Comparison of ENCODE assay signal across 22 mouse cellular contexts in genomic region chr17:45468302-45468701, GRCm38 (mm10). TPM values are rescaled to one million over a fixed set of nuclear protein-coding genes. Genes with fewer than 3 reads are reported as not detected.
DNase-seq lines count a peak whose midpoint lies in the region; ATAC-seq and TF ChIP-seq lines count a peak whose summit lies in the region.
"Had no signal": no experiment of that assay in that cellular context is flagged by ENCODE, and none has a peak within 500 bp of the region (broad histone marks: within the 10 kb centered on the region; RNA-seq: fewer than 3 reads in every experiment).

No protein-coding gene starts in this region.

- ATAC-seq in erythroid progenitor cell, adult 5-6 weeks (replicated peaks; ENCODE audit: low FRiP score, poor library complexity, severe bottlenecking) = no peak
- ATAC-seq: activated CD4-positive, CD25-positive, alpha-beta regulatory T cell, adult 4 months; forebrain, embryonic 13.5 days; hindbrain, postnatal 0 days had no signal

- TF ChIP-seq CTCF in layer of hippocampus, adult 2 months (conservative IDR thresholded peaks at IDR 0.05) = peak; percentile 45

- DNase-seq in layer of hippocampus, adult 2 months (ENCODE audit: low spot score in 2 of 2) = no peak
- no peak for DNase-seq in layer of hippocampus, postnatal 36 days
- DNase-seq in ES-CJ7 (ENCODE audit: low read depth, low spot score) (peak; percentile 60), R1 (ENCODE audit: low read depth, low spot score) (peak; percentile 78)
- DNase-seq in embryo, embryonic 9.5 days (ENCODE audit: extremely low spot score) = no peak
- no peak for DNase-seq in spleen, postnatal 10 days (ENCODE audit: low spot score in 2 of 2)
- DNase-seq: adrenal gland, postnatal 14 days; cerebellum, adult 2 months; cerebellum, postnatal 10 days; gastrocnemius, postnatal 36 days; heart, adult 11 months; heart, postnatal 4 days; kidney, adult 11 months had no signal

- no peak overlapping the region for H3K4me3 ChIP-seq in layer of hippocampus, adult 2 months
- H3K4me3 ChIP-seq: embryonic facial prominence, embryonic 13.5 days; forebrain, embryonic 13.5 days; heart, embryonic 13.5 days; hindbrain, embryonic 13.5 days had no signal

- no peak overlapping the region for H3K27ac ChIP-seq in layer of hippocampus, adult 2 months
- H3K27ac ChIP-seq: embryonic facial prominence, embryonic 13.5 days; forebrain, embryonic 13.5 days; heart, embryonic 13.5 days; hindbrain, embryonic 13.5 days; hindbrain, postnatal 0 days had no signal

RNA-seq across cellular contexts. Expression of gene Spats1, which starts 6.9 kb away (rescaled TPM):
- total RNA-seq in layer of hippocampus, adult 2 months (2021) = 1 to 10 TPM; 4.8 TPM
- 1 to 10 TPM; 3.9 to 4.4 TPM for total RNA-seq in layer of hippocampus, postnatal 36 days (2021)
- not detected in 2 replicates for total RNA-seq in erythroid progenitor cell, adult 5-6 weeks (2015; ENCODE audit: low replicate concordance)
- total RNA-seq in erythroid progenitor cell, adult 5-6 weeks (2017; ENCODE audit: low replicate concordance) = not detected in 2 replicates
- total RNA-seq: adrenal gland, adult 18-20 months; adrenal gland, postnatal 14 days; gastrocnemius, adult 8-10 months; gastrocnemius, postnatal 36 days had no signal

RNA-seq across cellular contexts. Expression of gene Cdc5l, which starts 34.8 kb away (rescaled TPM):
- 10 to 100 TPM; 55.7 to 57.5 TPM for total RNA-seq in layer of hippocampus, adult 2 months (2021)
- total RNA-seq in layer of hippocampus, postnatal 36 days (2021) = 10 to 100 TPM; 56.7 to 57.5 TPM
- 62.7 and 113 TPM in 2 replicates for total RNA-seq in erythroid progenitor cell, adult 5-6 weeks (2015; ENCODE audit: low replicate concordance)
- 52.3 and 102 TPM in 2 replicates for total RNA-seq in erythroid progenitor cell, adult 5-6 weeks (2017; ENCODE audit: low replicate concordance)

RNA-seq across cellular contexts. Expression of gene Aars2, which starts 38.3 kb away (rescaled TPM):
- total RNA-seq in layer of hippocampus, adult 2 months (2021) = 10 to 100 TPM; 25.2 to 26.3 TPM
- total RNA-seq in layer of hippocampus, postnatal 36 days (2021) = 10 to 100 TPM; 22.7 to 25.4 TPM
- total RNA-seq in erythroid progenitor cell, adult 5-6 weeks (2015; ENCODE audit: low replicate concordance) = 0.42 and 1.1 TPM in 2 replicates
- 0.76 and 0.77 TPM in 2 replicates for total RNA-seq in erythroid progenitor cell, adult 5-6 weeks (2017; ENCODE audit: low replicate concordance)

RNA-seq across cellular contexts. Expression of gene Tcte1, which starts 54.9 kb away (rescaled TPM):
- total RNA-seq in layer of hippocampus, adult 2 months (2021) = 1 to 10 TPM in 1 of 2 experiments, under 1 TPM in 1; 0.56 to 1.0 TPM
- total RNA-seq in layer of hippocampus, postnatal 36 days (2021) = under 1 TPM; 0.43 to 0.65 TPM
- not detected in 2 replicates for total RNA-seq in erythroid progenitor cell, adult 5-6 weeks (2015; ENCODE audit: low replicate concordance)
- total RNA-seq in erythroid progenitor cell, adult 5-6 weeks (2017; ENCODE audit: low replicate concordance) = not detected in 2 replicates
- total RNA-seq: adrenal gland, adult 18-20 months; adrenal gland, postnatal 14 days; gastrocnemius, adult 8-10 months; gastrocnemius, postnatal 36 days; heart, postnatal 4 days had no signal

Comparison
In these comparisons a context has a peak if more than half of its experiments do, and no peak if none do; other contexts are left out.
1. DNase-seq: peak in ES-CJ7 (single experiment) and R1 (single experiment); none in layer of hippocampus, adult 2 months (0 of 2), layer of hippocampus, postnatal 36 days (0 of 2), embryo, embryonic 9.5 days (single experiment) and spleen, postnatal 10 days (0 of 2).
2. RNA of gene Spats1, which starts 6.9 kb away (total RNA-seq): 4.8 TPM in layer of hippocampus, adult 2 months and 3.9 to 4.4 TPM in layer of hippocampus, postnatal 36 days; not detected in erythroid progenitor cell, adult 5-6 weeks; every median in the first group is over 4 times any median in the second.
3. RNA of gene Aars2, which starts 38.3 kb away (total RNA-seq): 25.2 to 26.3 TPM in layer of hippocampus, adult 2 months and 22.7 to 25.4 TPM in layer of hippocampus, postnatal 36 days; 0.42 to 1.1 TPM in erythroid progenitor cell, adult 5-6 weeks; every median in the first group is over 10 times any median in the second.